Mouse (Mus musculus) limb, embryonic 14.5 days (tissue): ENCODE results near the gene Efna5. TPM values are rescaled to one million over a fixed set of nuclear protein-coding genes. Genes with fewer than 3 reads are reported as not detected.
A peak's percentile ranks its signal among the peaks of the same experiment; 100 is the strongest.

Experiments used
- ATAC-seq: fragments of 200-750 bp; cut with Nextera tagmentation; 2 replicates; pipeline ENCODE4 v1.8.0; 2017; ENCODE audit warnings: low read depth, moderate number of reproducible peaks, moderate TSS enrichment; ENCODE audit not compliant: low FRiP score
- DNase-seq: peaks from one replicate; pipeline ENCODE4 v3.0.0-alpha.2; 2015; ENCODE audit warnings: low spot score
- H3K27ac ChIP-seq: fragments of 300-500 bp; sonication (generic); replicated peaks from 2 replicates; pipeline ENCODE4 v1.5.1; 2014; ENCODE audit warnings: low read depth, mild to moderate bottlenecking, low read length, moderate library complexity, mixed read lengths
- H3K27me3 ChIP-seq: fragments of 300-500 bp; sonication (generic); 2 replicates; pipeline ENCODE4 v1.6.1; 2014; ENCODE audit warnings: low read length, mixed read lengths; ENCODE audit not compliant: control insufficient read depth, insufficient read depth
- H3K36me3 ChIP-seq: fragments of 300-500 bp; sonication (generic); 2 replicates; pipeline ENCODE4 v1.6.1; 2014; ENCODE audit warnings: mild to moderate bottlenecking, low read length, moderate library complexity, mixed read lengths; ENCODE audit not compliant: control insufficient read depth, insufficient read depth
- H3K4me1 ChIP-seq: fragments of 300-500 bp; sonication (generic); 2 replicates; pipeline ENCODE4 v1.6.1; 2014; ENCODE audit warnings: antibody characterized with exemption, low read length, mixed read lengths; ENCODE audit not compliant: control insufficient read depth, insufficient read depth
- H3K4me2 ChIP-seq: fragments of 300-500 bp; sonication (generic); replicated peaks from 2 replicates; pipeline ENCODE4 v1.6.1; 2014; ENCODE audit warnings: low read depth, mild to moderate bottlenecking, low read length, moderate library complexity; ENCODE audit not compliant: severe bottlenecking
- H3K4me3 ChIP-seq: fragments of 300-500 bp; sonication (generic); replicated peaks from 2 replicates; pipeline ENCODE4 v1.5.1; 2014; ENCODE audit warnings: low read length
- H3K9ac ChIP-seq: fragments of 300-500 bp; sonication (generic); 2 replicates; pipeline ENCODE4 v1.6.1; 2014; ENCODE audit warnings: mild to moderate bottlenecking, low read depth, low read length, moderate library complexity; ENCODE audit not compliant: severe bottlenecking
- H3K9me3 ChIP-seq: fragments of 300-500 bp; sonication (generic); 2 replicates; pipeline ENCODE4 v1.6.1; 2016; ENCODE audit warnings: low read length; ENCODE audit not compliant: control insufficient read depth
- POLR2A ChIP-seq: fragments of 200-500 bp; IDR thresholded peaks from 2 replicates; pipeline ENCODE4 v1.8.0; 2012; ENCODE audit warnings: inconsistent platforms, mild to moderate bottlenecking, moderate library complexity, borderline replicate concordance; ENCODE audit not compliant: insufficient read depth, insufficient read length; ENCODE audit errors: extremely low read depth
- WGBS: fragments of 180-500 bp; shearing (Covaris S2); extraction: QIAGEN DNeasy Blood & Tissue Kit; methylation state at CpG from one replicate; pipeline ENCODE4 v1.1.7; 2014; 5-methylcytosine and 5-hydroxymethylcytosine counted together
- polyA plus RNA-seq, 2 experiments: library from polyadenylated mRNA; depleted of rRNA in 1 of 2; stranded (reverse) in 1 of 2; unstranded in 1 of 2; fragments of >200 nt; fragmentation: Nextera tagmentation in 1 of 2; extraction: Ambion mirVana in 1 of 2; gene quantifications; 2 replicates each; pipeline versions ENCODE4 v1.2.1 to v1.2.3; 2012 to 2014

The Efna5 gene
- polyA plus RNA-seq, 2 experiments, result 22.8 to 64.8 TPM

DNA sequence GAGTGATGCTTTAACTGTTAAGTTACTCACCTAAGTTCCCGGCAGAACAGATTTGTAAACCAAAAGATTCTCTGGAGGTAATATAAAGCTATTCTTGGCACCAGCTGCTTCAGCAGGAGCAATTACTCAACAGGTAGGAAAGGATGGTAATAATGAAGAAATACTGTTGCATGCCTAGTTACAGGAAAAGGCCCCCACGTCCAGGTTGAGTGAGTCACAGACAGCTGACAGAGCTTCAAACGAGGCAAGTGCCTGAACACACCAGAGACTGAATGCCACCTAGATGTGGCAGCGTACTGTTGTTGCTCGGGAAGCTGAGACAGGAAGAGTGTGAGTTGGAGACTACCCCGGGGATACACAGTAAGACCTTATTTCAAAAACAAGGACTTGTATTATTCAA lies 140.1 kb downstream of the Efna5 start:
- DNase-seq, result no peak
- no peak for TF ChIP-seq POLR2A
- no peak overlapping the region for H3K9ac ChIP-seq
- no peak overlapping the region for H3K4me3 ChIP-seq
- H3K27ac ChIP-seq, result no peak overlapping the region
- peaks cover 6% of the 10 kb centered on the region for H3K4me1 ChIP-seq
- peaks cover 6% of the 10 kb centered on the region; the same call in 1 of the 2 replicates for H3K9me3 ChIP-seq
- no peak for ATAC-seq
- H3K4me2 ChIP-seq, result no peak overlapping the region
- no peaks in the 10 kb centered on the region for H3K27me3 ChIP-seq
- 56% methylated on average over 6 of the region's 6 CpGs for WGBS
- H3K36me3 ChIP-seq, result no peaks in the 10 kb centered on the region

DNA sequence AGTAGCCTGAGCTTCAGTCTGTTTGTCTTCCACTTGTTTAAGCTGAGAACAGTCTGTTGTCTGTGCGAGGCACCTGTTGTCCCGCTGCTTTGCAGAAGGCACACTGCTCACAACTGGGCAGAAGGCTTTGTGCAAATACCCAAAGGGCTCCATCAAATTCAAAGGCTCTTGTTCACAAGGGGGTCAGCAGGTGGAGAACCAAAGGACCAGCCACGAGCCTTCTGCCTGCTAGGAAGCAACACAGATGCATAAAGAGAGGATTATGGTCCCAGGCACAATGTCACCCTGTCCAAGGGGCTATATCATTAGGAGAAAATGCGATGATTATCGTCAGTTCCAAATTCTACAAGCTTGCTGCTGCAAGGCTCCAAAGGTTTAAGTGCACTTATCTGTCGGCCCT lies 141.1 kb downstream of the Efna5 start:
- no peak overlapping the region for H3K27ac ChIP-seq
- WGBS, result 86% methylated on average over 6 of the region's 6 CpGs
- H3K4me3 ChIP-seq, result no peak overlapping the region
- peaks cover 6% of the 10 kb centered on the region; the same call in 1 of the 2 replicates for H3K9me3 ChIP-seq
- H3K9ac ChIP-seq, result no peak overlapping the region
- no peaks in the 10 kb centered on the region for H3K27me3 ChIP-seq
- DNase-seq (no peak), ATAC-seq (no peak)
- no peak for TF ChIP-seq POLR2A
- H3K36me3 ChIP-seq, result no peaks in the 10 kb centered on the region
- no peak overlapping the region for H3K4me2 ChIP-seq
- H3K4me1 ChIP-seq, result peaks cover 16% of the 10 kb centered on the region

DNA sequence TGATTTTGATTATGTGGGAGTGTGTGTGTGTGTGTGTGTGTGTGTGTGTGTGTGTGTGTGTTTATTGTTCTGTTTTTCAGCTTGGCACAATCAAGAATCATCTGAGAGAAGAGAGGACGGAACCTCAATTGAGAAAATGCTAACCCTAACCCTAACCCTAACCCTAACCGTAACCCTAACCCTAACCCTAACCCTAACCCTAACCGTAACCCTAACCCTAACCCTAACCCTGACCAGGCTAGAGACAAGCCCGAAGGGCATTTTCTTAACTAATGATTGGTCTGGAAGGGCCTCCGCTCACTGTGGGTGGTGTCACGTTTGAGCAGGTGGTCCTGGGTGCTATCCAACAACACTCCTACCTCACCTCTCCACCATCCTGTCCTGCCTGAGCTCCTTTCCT lies 143.7 kb downstream of the Efna5 start:
- Histone ChIP-seq H3K27ac (no peak overlapping the region), H3K4me1 (peaks cover 24% of the 10 kb centered on the region), H3K27me3 (no peaks in the 10 kb centered on the region), H3K9ac (no peak overlapping the region), H3K9me3 (peaks cover 6% of the 10 kb centered on the region; the same call in 1 of the 2 replicates), H3K4me2 (no peak overlapping the region), H3K36me3 (no peaks in the 10 kb centered on the region), H3K4me3 (no peak overlapping the region)
- TF ChIP-seq POLR2A, result no peak
- ATAC-seq (peak; percentile 47; the same call in 1 of the 2 replicates), DNase-seq (no peak)
- 79% methylated on average over 6 of the region's 6 CpGs for WGBS

DNA sequence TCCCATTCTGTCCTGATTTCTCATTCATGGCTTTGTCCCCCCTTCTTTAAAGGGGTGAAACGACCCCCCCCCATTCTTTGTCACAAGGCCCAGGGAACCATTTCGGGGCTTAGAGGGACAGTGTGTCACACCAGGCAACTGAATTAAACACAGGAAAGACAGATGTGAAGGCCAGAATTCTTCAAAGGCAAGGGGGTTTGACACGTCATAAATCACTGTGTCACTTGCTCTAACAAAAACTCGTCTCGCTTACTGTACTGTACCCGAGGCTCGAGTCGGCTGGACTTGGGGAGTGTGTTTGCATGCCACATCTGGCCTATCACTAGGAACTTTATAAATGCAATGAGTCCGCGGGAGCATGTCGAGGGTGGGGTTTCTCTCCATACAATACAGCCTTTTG lies 145.2 kb downstream of the Efna5 start:
- DNase-seq (peak; percentile 68), ATAC-seq (peak; percentile 66)
- Histone ChIP-seq H3K9me3 (peaks cover 6% of the 10 kb centered on the region; the same call in 1 of the 2 replicates), H3K4me1 (peaks cover 27% of the 10 kb centered on the region), H3K4me2 (peak overlapping the region; percentile 18), H3K27ac (no peak overlapping the region), H3K36me3 (no peaks in the 10 kb centered on the region), H3K27me3 (no peaks in the 10 kb centered on the region), H3K9ac (no peak overlapping the region), H3K4me3 (no peak overlapping the region)
- no peak for TF ChIP-seq POLR2A
- WGBS, result 7% methylated on average over 11 of the region's 11 CpGs

DNA sequence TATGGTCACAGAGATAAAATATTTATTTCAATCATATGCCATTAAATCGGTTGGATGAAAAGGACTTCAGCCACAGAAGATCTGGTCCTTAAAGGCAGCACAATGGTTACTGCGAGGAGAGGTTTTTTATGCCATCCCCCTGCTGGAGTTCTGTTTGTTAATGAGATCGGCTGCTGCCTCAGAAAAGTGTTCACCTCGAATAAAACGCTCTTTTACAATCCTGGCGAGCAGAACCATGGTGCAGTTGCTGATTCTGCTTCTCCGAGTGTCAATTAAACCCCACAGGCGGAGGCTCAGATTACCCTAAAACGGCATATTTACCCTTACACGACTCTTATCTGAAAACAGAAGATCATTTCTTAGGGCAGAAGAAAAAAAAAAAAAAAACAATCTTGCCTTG lies 146.2 kb downstream of the Efna5 start:
- 15% methylated on average over 10 of the region's 10 CpGs for WGBS
- DNase-seq (no peak), ATAC-seq (no peak)
- Histone ChIP-seq H3K27ac (no peak overlapping the region), H3K27me3 (no peaks in the 10 kb centered on the region), H3K4me1 (peaks cover 37% of the 10 kb centered on the region), H3K4me2 (no peak overlapping the region; the same call in 1 of the 2 replicates), H3K36me3 (no peaks in the 10 kb centered on the region), H3K9ac (no peak overlapping the region), H3K9me3 (peaks cover 6% of the 10 kb centered on the region; the same call in 1 of the 2 replicates), H3K4me3 (no peak overlapping the region)
- TF ChIP-seq POLR2A, result no peak

DNA sequence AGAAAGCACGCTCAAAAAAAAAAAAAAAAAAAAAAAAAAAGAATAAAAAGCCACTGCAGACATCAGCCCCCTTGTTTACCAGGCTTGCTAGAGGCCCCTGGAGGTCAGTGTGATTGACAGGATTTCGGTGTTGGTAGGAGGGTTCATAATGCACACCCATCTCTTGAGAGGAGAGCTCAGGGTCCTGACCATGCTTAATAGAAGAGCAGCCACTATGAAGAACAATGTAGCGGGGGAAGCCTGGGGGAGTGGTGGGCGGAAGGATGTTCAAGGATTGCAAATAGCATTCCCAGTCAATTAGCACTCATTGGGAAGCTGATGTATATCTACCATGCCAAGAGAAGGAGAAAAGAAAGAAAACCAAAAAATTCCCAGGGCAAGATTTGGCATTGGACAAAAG lies 147.1 kb downstream of the Efna5 start:
- Histone ChIP-seq H3K27ac (no peak overlapping the region), H3K36me3 (no peaks in the 10 kb centered on the region), H3K4me1 (peaks cover 44% of the 10 kb centered on the region), H3K9me3 (peaks cover 3% of the 10 kb centered on the region; the same call in 1 of the 2 replicates), H3K9ac (no peak overlapping the region), H3K4me2 (no peak overlapping the region), H3K27me3 (no peaks in the 10 kb centered on the region), H3K4me3 (no peak overlapping the region)
- no peak for ATAC-seq
- WGBS, result 56% methylated on average over 4 of the region's 4 CpGs
- no peak for DNase-seq
- TF ChIP-seq POLR2A, result no peak
